Mouse (Mus musculus) CD8-positive naive resting alpha-beta T cell, adult 2 months (primary cell): ENCODE data around the gene Slc8a1.

Experiments used
- DNase-seq, 2 experiments: peaks; one replicate each; pipeline ENCODE4 v3.0.0; 2022; ENCODE audit warnings: low read depth in 2 of 2, low spot score in 2 of 2

Gene Slc8a1

GRCm38 (mm10) chr17:81516155-81516554 is 222.0 kb downstream of the Slc8a1 start:
- no peak for DNase-seq

GRCm38 (mm10) chr17:81514022-81514421 is 224.2 kb downstream of the Slc8a1 start:
- DNase-seq, result no peak

DNA sequence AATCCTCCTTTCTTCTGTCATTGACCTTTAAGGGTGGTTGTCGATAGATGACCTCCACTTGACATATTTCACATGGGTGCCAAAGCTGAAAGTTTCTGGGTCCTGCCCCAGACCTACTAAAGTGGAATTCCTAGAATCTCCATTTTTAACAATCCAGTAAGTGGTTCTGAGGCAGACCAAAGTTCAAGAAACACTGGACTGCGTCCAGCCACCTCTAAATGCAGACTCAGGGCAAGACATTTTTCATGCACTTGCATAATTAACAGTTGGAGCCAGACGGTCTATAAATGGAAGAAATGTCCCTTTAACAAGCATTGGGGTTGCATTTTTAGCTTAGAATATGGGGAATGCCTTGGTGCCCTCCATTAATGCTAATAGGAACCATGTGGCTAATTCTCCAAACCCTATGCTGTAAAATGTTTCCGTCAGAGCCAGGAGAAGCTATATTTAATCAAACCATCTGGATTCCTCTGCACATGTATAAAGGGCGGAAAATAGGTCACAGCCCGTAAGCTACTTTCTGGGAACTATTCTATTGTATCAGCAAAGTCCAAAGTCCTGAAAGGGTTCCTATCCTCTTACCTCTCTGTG is 224.7 kb downstream of the Slc8a1 start:
- DNase-seq, result no peak

DNA sequence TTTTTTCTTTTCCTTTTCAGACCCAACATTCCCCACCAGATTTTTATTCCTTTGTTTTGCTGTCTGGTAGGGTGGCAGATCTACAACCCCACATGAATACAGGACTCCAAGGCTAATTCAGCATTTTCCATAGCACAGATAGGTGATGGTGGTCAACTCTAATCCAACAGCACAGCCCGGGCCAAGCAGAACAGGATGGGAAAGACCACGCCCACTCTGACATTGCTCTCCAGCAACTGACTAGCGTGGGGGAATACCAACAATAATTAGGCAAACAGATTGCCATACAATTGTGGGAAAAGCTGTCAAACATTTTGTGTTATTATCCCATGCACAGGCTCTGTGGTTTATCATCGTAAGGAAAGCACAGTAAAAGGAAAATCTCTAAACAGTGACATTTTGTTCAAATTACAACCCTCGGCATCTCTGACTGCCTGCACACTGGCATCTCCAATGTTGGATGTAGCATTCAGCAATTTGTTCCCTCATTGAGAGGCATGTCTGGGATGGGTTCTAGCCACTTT is 233.0 kb downstream of the Slc8a1 start:
- no peak for DNase-seq

- DNase-seq, result no peak
These were observed 234.1 kb downstream of the Slc8a1 start for GRCm38 (mm10) chr17:81504040-81504439.

DNA sequence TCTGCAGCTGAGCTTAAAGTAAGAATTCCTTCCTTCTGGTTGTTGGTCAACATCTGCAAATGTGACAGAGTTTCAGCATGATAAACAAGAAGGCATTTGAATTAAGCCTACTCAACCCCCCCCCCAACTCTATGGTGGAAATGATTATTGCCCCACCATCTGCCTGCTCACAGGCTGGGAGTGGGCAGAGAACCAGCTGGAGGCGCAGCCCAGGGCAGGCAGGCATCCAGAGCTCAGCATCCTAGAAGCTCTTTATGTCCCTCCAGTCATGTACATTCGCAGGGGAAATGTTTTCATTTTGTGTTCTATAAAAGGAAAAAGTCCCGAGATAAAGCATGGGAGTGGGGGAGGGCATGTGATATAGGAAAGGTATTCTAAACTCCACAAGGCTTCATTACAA is 235.4 kb downstream of the Slc8a1 start:
- no peak for DNase-seq

DNA sequence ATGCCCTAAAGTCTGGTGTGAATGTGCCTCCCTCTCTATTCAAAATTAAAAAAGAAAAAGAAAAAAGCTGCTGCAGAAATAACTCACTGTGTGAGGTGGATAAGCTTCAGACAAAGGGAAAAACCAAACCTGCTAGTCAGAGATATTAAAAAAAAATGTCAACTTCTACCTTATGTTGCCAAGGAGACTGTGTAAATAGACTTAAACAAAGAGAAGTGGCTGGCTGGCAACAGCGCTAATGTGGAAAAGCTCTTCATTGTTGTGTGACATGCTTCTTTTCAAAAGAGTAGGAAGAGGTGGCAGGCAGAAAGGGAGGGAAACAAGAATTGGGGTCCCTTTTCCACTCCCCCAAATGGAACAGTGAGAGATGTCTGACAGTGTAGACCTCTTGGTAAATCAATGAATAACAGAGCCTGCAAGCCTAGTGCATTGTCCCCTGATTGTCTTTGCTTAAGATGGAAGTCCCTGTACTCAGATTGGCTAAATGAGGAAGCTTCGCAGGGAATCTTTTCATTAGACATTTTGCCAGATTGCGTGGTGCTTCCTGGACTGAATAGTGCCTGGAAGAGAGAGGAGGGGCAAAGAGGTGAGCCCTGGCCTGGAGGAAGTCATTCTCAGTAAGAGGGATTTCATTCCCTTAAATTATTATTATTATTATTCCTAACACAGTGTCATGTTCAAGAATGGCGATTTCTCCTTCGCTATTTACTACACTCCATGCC is 237.3 kb downstream of the Slc8a1 start:
- DNase-seq, result no peak

DNA sequence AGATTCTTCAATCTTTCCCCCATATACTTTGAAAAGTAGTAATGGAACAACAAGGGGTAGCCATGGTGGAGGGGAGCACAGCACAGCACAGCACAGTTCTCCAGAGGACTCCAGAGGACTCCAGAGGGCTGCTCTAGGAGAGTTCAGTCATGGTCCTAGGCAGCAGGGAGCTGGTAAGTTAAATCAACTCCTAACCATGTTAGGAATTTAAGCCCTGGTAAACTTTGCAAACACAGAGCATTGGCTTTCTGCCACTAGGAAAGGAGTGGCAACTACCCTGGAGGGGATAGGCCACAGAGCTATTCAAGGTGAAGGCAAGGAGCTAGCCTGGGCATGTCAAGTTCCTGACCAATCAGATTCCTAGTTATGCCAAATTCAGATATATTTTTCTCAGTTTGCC is 240.3 kb downstream of the Slc8a1 start:
- DNase-seq, result no peak

- DNase-seq, result no peak
These were observed 241.6 kb downstream of the Slc8a1 start for GRCm38 (mm10) chr17:81496616-81497015.

- no peak for DNase-seq
These were observed 245.8 kb downstream of the Slc8a1 start for GRCm38 (mm10) chr17:81492216-81492865.

DNA sequence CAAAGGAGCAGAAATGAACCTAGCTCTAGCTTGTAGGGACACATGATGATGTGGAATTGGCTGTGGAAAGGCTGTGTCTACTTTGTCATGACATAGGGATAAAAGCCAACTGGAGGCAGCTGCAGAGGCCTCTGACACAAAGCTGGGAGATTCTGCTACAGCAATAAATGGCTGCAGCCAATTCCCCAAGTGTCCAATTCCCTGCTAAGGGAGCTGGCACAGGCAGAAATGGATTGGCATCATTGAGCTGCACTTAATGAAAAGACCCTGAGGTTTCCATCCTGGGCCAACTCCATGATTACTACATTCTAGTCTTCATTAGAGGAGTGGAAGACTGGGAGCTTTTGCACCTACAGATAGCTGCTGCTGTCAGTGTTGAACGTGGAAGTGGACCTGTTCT is 251.8 kb downstream of the Slc8a1 start:
- no peak for DNase-seq

GRCm38 (mm10) chr17:81481843-81482490 is 256.2 kb downstream of the Slc8a1 start:
- DNase-seq, result no peak

DNA sequence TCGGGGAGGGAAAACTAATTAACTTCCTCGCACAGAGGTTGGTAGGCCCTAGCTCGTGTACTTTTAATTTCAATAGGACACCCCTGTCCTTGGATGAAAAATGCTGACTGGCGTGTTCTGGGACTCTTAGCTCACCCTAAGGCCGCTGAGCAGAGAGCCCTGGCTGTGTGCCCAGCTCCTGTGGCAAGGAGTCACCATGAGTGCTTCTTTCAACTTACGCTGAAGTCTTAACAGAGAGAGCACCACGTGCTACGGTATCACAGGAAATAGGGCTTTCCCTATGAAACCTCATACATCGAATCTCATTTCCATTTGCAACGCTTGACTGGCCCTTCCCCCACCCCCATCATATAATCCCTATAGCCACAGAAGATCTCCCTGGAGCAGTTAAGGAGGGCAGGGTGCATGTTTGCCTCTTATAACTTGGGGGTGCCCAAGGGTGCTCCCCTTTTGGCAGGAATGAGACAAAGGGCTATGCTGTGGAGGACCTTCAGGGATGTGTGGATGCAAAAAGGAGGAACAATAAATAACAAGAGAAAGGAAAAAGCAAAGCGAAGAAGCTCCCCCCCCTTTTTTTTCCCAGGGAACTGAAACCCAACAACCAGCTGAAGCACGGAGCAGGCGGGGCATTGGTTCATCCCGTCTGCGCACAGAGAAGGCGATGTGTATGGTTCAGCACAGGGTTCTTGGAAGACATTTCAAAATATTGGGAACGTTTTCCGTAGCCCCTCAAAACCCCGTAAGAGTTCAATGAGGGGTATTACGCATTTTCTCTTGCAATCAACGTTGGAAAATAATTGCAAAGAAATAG is 257.6 kb downstream of the Slc8a1 start:
- no peak for DNase-seq

GRCm38 (mm10) chr17:81479807-81480206 is 258.4 kb downstream of the Slc8a1 start:
- DNase-seq, result no peak

- DNase-seq, result no peak
These were observed 260.8 kb downstream of the Slc8a1 start for GRCm38 (mm10) chr17:81477420-81477819.

DNA sequence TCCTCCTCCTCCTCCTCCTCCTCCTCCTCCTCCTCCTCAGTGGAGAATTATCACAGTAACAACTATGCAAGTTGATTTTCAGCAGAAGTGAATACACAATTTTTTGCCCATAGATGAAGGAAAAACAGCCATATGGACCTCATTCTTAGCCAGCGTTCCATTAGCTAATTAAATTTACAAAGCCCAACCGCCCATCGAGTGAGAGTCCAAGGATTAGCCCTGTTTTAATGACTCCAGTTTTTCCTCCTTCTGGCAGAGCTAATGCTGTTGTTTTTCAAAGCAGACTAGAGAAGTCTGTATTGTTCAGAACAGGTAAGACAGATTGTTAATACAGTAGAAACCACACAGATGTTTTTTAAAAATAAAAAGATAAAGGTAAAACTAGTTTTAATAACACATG is 264.8 kb downstream of the Slc8a1 start:
- DNase-seq, result no peak

GRCm38 (mm10) chr17:81468941-81469340 is 269.2 kb downstream of the Slc8a1 start:
- no peak for DNase-seq

- DNase-seq, result no peak
These were observed 278.8 kb downstream of the Slc8a1 start for GRCm38 (mm10) chr17:81459379-81459778.

DNA sequence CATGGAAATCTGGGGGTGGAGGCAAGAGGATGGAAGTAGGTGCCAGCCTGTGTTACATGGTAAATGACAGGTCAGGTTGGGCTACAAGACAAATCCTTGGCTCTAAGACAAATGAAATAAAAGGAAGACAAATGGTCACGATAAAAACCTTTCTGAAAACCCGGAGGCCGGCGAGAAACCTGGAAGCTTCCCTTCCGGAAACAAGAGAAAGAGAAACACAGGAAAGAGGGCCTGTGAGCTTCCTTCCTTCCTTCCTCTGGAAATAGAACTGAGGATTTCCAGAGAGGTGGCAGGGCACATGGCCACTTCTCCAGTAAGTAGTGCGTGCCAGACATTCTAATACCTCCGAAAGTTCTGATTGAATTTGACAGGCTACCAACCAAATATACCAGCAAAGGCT is 282.2 kb downstream of the Slc8a1 start:
- no peak for DNase-seq

DNA sequence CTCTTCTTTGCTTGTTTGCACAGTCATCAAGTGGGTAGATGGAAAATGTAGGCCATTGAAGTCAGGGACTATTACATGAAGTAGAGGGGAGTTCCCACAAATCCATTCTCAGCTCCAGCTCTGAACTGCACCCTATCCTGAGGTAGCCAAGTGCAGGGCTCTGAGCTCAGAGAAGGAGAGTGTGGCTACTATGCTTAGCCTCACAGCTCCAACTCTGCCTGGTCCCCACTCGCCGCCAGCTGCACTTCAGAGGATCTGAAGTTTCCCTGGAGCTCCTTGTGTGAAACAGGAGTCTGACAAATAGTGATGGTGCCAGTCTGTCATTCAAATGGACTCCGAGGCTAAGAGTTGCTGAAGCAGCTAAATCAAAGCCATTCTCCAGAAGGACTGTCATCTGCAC is 282.9 kb downstream of the Slc8a1 start:
- DNase-seq, result no peak

GRCm38 (mm10) chr17:81441463-81441862 is 296.7 kb downstream of the Slc8a1 start, which contains the start of gene Gm11096:
TSS of gene Gm11096 (plus strand) at chr17:81441763.
- no peak for DNase-seq
